Mouse (Mus musculus): ENCODE results near the gene Syna.

- TF ChIP-seq CTCF (IDR thresholded peaks at IDR 0.05; ENCODE audit: borderline replicate concordance, control insufficient read depth, extremely low read depth, insufficient read depth, low read length, poor library complexity) (no peak), POLR2A (IDR thresholded peaks at IDR 0.05; ENCODE audit: control insufficient read depth, extremely low read depth, insufficient read depth, low read length, poor library complexity) (no peak)
Measured at GRCm38 (mm10) chr5:134584798-134585197, 24.8 kb upstream of the Syna start.
